In the genomic region with DNA sequence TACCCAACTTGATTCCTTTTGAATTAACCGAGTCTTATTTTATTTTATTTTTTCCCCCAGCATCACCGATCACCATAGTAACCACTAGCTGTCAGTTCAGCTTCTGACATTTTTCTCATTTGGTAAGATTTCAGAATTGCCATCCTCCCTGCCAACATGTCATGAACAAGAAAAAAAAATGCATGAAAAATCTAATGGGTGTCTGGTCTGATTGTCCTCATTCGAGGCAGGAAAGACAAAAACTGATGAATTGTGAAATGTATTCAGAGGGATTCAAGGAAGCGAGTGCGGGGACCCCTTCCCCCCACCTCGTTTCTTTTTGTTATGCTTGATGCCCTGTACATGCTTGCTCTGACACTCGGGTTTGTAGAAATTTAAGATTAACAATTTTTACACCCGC, we compare ENCODE assay signal across 19 mouse cellular contexts. TPM values are rescaled to one million over a fixed set of nuclear protein-coding genes. Genes with fewer than 3 reads are reported as not detected.
A peak's percentile ranks its signal among the peaks of the same experiment; 100 is the strongest.
DNase-seq lines count a peak whose midpoint lies in the region; ATAC-seq and TF ChIP-seq lines count a peak whose summit lies in the region.
"Had no signal": no experiment of that assay in that cellular context is flagged by ENCODE, and none has a peak within 500 bp of the region (broad histone marks: within the 10 kb centered on the region; RNA-seq: fewer than 3 reads in every experiment).

No protein-coding gene starts in this region.

- no peak overlapping the region for H3K27ac ChIP-seq in forebrain, postnatal 0 days (ENCODE audit: low read depth, low read length)
- H3K27ac ChIP-seq in forebrain, embryonic 15.5 days (replicated peaks): no peak overlapping the region
- H3K27ac ChIP-seq in midbrain, embryonic 13.5 days: peak overlapping the region; percentile 53
- no peak overlapping the region for H3K27ac ChIP-seq in midbrain, embryonic 10.5 days (replicated peaks)
- peak overlapping the region; percentile 79 for H3K27ac ChIP-seq in hindbrain, embryonic 14.5 days
- H3K27ac ChIP-seq in intestine, postnatal 0 days (ENCODE audit: low read depth, low read length): no peak overlapping the region
- H3K27ac ChIP-seq: embryonic facial prominence, embryonic 10.5 days; heart, adult 2 months; heart, embryonic 15.5 days had no signal

- H3K27me3 ChIP-seq in forebrain, postnatal 0 days (ENCODE audit: insufficient read depth, low read length): peaks cover 5% of the 10 kb centered on the region; the same call in 1 of the 2 replicates
- H3K27me3 ChIP-seq in forebrain, embryonic 15.5 days: peaks cover 13% of the 10 kb centered on the region; the same call in 1 of the 2 replicates
- 0 out of 2 replicates have a peak, but pooled peaks cover 2% of the 10 kb centered on the region for H3K27me3 ChIP-seq in midbrain, embryonic 13.5 days
- peaks cover 8% of the 10 kb centered on the region; the same call in 1 of the 2 replicates for H3K27me3 ChIP-seq in midbrain, embryonic 10.5 days (ENCODE audit: low read depth, poor library complexity, severe bottlenecking)
- H3K27me3 ChIP-seq in hindbrain, embryonic 14.5 days (ENCODE audit: control insufficient read depth, insufficient read depth, low read length): peaks cover 5% of the 10 kb centered on the region; the same call in 1 of the 2 replicates
- no peaks in the 10 kb centered on the region for H3K27me3 ChIP-seq in intestine, postnatal 0 days (replicated peaks; ENCODE audit: control insufficient read depth, insufficient read depth, low read length)
- H3K27me3 ChIP-seq: heart, embryonic 15.5 days had no signal

- WGBS in forebrain, postnatal 0 days: 38% methylated on average over 8 of the region's 8 CpGs
- WGBS in forebrain, embryonic 15.5 days: 50% methylated on average over 8 of the region's 8 CpGs
- WGBS in midbrain, embryonic 13.5 days: 29% methylated on average over 8 of the region's 8 CpGs
- WGBS in midbrain, embryonic 10.5 days: 69% methylated on average over 8 of the region's 8 CpGs
- WGBS in hindbrain, embryonic 14.5 days: 32% methylated on average over 8 of the region's 8 CpGs
- 79% methylated on average over 8 of the region's 8 CpGs for WGBS in intestine, postnatal 0 days

- no peaks in the 10 kb centered on the region for H3K36me3 ChIP-seq in forebrain, postnatal 0 days (ENCODE audit: insufficient read depth)
- H3K36me3 ChIP-seq in forebrain, embryonic 15.5 days: no peaks in the 10 kb centered on the region
- no peaks in the 10 kb centered on the region for H3K36me3 ChIP-seq in midbrain, embryonic 13.5 days
- H3K36me3 ChIP-seq in midbrain, embryonic 10.5 days: no peaks in the 10 kb centered on the region
- no peaks in the 10 kb centered on the region for H3K36me3 ChIP-seq in hindbrain, embryonic 14.5 days (replicated peaks; ENCODE audit: control insufficient read depth, insufficient read depth)
- no peaks in the 10 kb centered on the region for H3K36me3 ChIP-seq in intestine, postnatal 0 days (ENCODE audit: control insufficient read depth, insufficient read depth)
- H3K36me3 ChIP-seq: embryonic facial prominence, embryonic 10.5 days; heart, embryonic 15.5 days had no signal

- TF ChIP-seq POLR2A in brain, embryonic 14.5 days (IDR thresholded peaks at IDR 0.05; ENCODE audit: borderline replicate concordance, extremely low read depth, insufficient read depth, insufficient read length, poor library complexity, severe bottlenecking): no peak

- peak; percentile 58 for DNase-seq in forebrain, postnatal 0 days
- no peak for DNase-seq in midbrain, embryonic 10.5 days (ENCODE audit: low spot score)
- peak; percentile 78 for DNase-seq in brain, embryonic 14.5 days (ENCODE audit: low read depth)
- no peak for DNase-seq in hindbrain, embryonic 14.5 days (ENCODE audit: low spot score)
- DNase-seq in urinary bladder, postnatal 4 days (ENCODE audit: low spot score in 2 of 2): no peak
- DNase-seq: adrenal gland, adult 2 months; adrenal gland, postnatal 25 days; cerebellum, adult 2 months; cerebellum, postnatal 10 days; gastrocnemius, postnatal 14 days; heart, adult 2 months; heart, postnatal 14 days had no signal

- H3K4me1 ChIP-seq in forebrain, postnatal 0 days (ENCODE audit: insufficient read depth): no peaks in the 10 kb centered on the region
- peaks cover 18% of the 10 kb centered on the region for H3K4me1 ChIP-seq in forebrain, embryonic 15.5 days
- H3K4me1 ChIP-seq in midbrain, embryonic 13.5 days (replicated peaks): peaks cover 48% of the 10 kb centered on the region
- H3K4me1 ChIP-seq in midbrain, embryonic 10.5 days: peaks cover 25% of the 10 kb centered on the region
- peaks cover 24% of the 10 kb centered on the region for H3K4me1 ChIP-seq in hindbrain, embryonic 14.5 days (replicated peaks; ENCODE audit: control insufficient read depth, insufficient read depth, low read length)
- no peaks in the 10 kb centered on the region for H3K4me1 ChIP-seq in intestine, postnatal 0 days (replicated peaks; ENCODE audit: control insufficient read depth, insufficient read depth, low read length)
- H3K4me1 ChIP-seq: heart, embryonic 15.5 days had no signal

- H3K4me3 ChIP-seq in forebrain, postnatal 0 days (ENCODE audit: low read depth, low read length): no peak overlapping the region
- no peak overlapping the region for H3K4me3 ChIP-seq in forebrain, embryonic 15.5 days
- no peak overlapping the region for H3K4me3 ChIP-seq in midbrain, embryonic 13.5 days (replicated peaks)
- no peak overlapping the region for H3K4me3 ChIP-seq in midbrain, embryonic 10.5 days
- H3K4me3 ChIP-seq in hindbrain, embryonic 14.5 days (replicated peaks; ENCODE audit: low read length): no peak overlapping the region
- H3K4me3 ChIP-seq in intestine, postnatal 0 days (ENCODE audit: low read depth, low read length): no peak overlapping the region
- H3K4me3 ChIP-seq: embryonic facial prominence, embryonic 10.5 days; heart, adult 2 months; heart, embryonic 15.5 days had no signal

- no peak for ATAC-seq in forebrain, postnatal 0 days
- no peak for ATAC-seq in forebrain, embryonic 15.5 days (replicated peaks)
- no peak for ATAC-seq in midbrain, embryonic 13.5 days
- no peak for ATAC-seq in hindbrain, embryonic 14.5 days (ENCODE audit: low FRiP score)
- no peak for ATAC-seq in intestine, postnatal 0 days
- ATAC-seq: inflammation-experienced regulatory T-cells, adult 6 months had no signal

- no peak for TF ChIP-seq CTCF in forebrain, postnatal 0 days (IDR thresholded peaks at IDR 0.05; ENCODE audit: low read depth)
- TF ChIP-seq CTCF in brain, embryonic 14.5 days (IDR thresholded peaks at IDR 0.05; ENCODE audit: borderline replicate concordance, extremely low read depth, insufficient read depth, insufficient read length): no peak
- TF ChIP-seq CTCF in intestine, postnatal 0 days (IDR thresholded peaks at IDR 0.05; ENCODE audit: low read depth): no peak

- no peak overlapping the region for H3K9ac ChIP-seq in forebrain, postnatal 0 days
- H3K9ac ChIP-seq in forebrain, embryonic 15.5 days (replicated peaks): no peak overlapping the region
- H3K9ac ChIP-seq in midbrain, embryonic 13.5 days (replicated peaks): no peak overlapping the region
- H3K9ac ChIP-seq in hindbrain, embryonic 14.5 days: peak overlapping the region; percentile 11; the same call in 1 of the 2 replicates
- no peak overlapping the region for H3K9ac ChIP-seq in intestine, postnatal 0 days (ENCODE audit: low read depth, low read length)
- H3K9ac ChIP-seq: heart, embryonic 15.5 days had no signal

- H3K9me3 ChIP-seq in forebrain, postnatal 0 days (ENCODE audit: low read length): no peaks in the 10 kb centered on the region
- H3K9me3 ChIP-seq in forebrain, embryonic 15.5 days: no peaks in the 10 kb centered on the region
- no peaks in the 10 kb centered on the region for H3K9me3 ChIP-seq in midbrain, embryonic 13.5 days
- H3K9me3 ChIP-seq in midbrain, embryonic 10.5 days (replicated peaks): no peaks in the 10 kb centered on the region
- no peaks in the 10 kb centered on the region for H3K9me3 ChIP-seq in hindbrain, embryonic 14.5 days (ENCODE audit: control insufficient read depth, low read length)
- H3K9me3 ChIP-seq in intestine, postnatal 0 days (ENCODE audit: control insufficient read depth): no peaks in the 10 kb centered on the region
- H3K9me3 ChIP-seq: embryonic facial prominence, embryonic 10.5 days; heart, embryonic 15.5 days had no signal

- no peak overlapping the region for H3K4me2 ChIP-seq in forebrain, postnatal 0 days (ENCODE audit: low read depth)
- H3K4me2 ChIP-seq in forebrain, embryonic 15.5 days (replicated peaks): no peak overlapping the region
- H3K4me2 ChIP-seq in midbrain, embryonic 13.5 days (replicated peaks): no peak overlapping the region
- H3K4me2 ChIP-seq in hindbrain, embryonic 14.5 days (replicated peaks): no peak overlapping the region
- H3K4me2 ChIP-seq in intestine, postnatal 0 days (replicated peaks; ENCODE audit: low read depth): no peak overlapping the region
- H3K4me2 ChIP-seq: heart, embryonic 11.5 days; heart, embryonic 15.5 days had no signal

RNA-seq across cellular contexts. Expression of a gene that starts 15.1 kb away (rescaled TPM):
- total RNA-seq in forebrain, postnatal 0 days (2014; rRNA removed): 7.2 and 13.8 TPM in 2 replicates
- polyA plus RNA-seq in forebrain, postnatal 0 days (2015; fragmentation: Nextera tagmentation; extraction: Ambion mirVana): 3.0 and 9.6 TPM in 2 replicates
- 14.8 and 14.9 TPM in 2 replicates for polyA plus RNA-seq in forebrain, embryonic 15.5 days (2015; fragmentation: Nextera tagmentation; extraction: Ambion mirVana)
- polyA plus RNA-seq in midbrain, embryonic 13.5 days (2015; fragmentation: Nextera tagmentation; extraction: Ambion mirVana): 65.9 and 68.0 TPM in 2 replicates
- 14.4 and 17.7 TPM in 2 replicates for polyA plus RNA-seq in midbrain, embryonic 10.5 days (2016; fragmentation: Nextera tagmentation; extraction: Ambion mirVana)
- polyA plus RNA-seq in brain, embryonic 14.5 days (2012; rRNA removed): 9.7 and 31.3 TPM in 2 replicates
- polyA plus RNA-seq in hindbrain, embryonic 14.5 days (2014; fragmentation: Nextera tagmentation; extraction: Ambion mirVana): 30.2 and 34.7 TPM in 2 replicates
- 2.4 and 3.3 TPM in 2 replicates for polyA plus RNA-seq in intestine, postnatal 0 days (2015; fragmentation: Nextera tagmentation; extraction: Ambion mirVana)

Comparison
In these comparisons a context has a peak if more than half of its experiments do, and no peak if none do; other contexts are left out.
1. H3K27ac ChIP-seq: peak in midbrain, embryonic 13.5 days (single experiment) and hindbrain, embryonic 14.5 days (single experiment); none in forebrain, postnatal 0 days (single experiment), forebrain, embryonic 15.5 days (single experiment), midbrain, embryonic 10.5 days (single experiment) and intestine, postnatal 0 days (single experiment).
2. DNase-seq: peak in forebrain, postnatal 0 days (single experiment) and brain, embryonic 14.5 days (single experiment); none in midbrain, embryonic 10.5 days (single experiment), hindbrain, embryonic 14.5 days (single experiment) and urinary bladder, postnatal 4 days (0 of 2).